Mouse (Mus musculus) embryonic fibroblast, embryonic 13.5 days (primary cell): ENCODE data around the gene Zfp398.

Source experiments
- CTCF ChIP-seq: IDR thresholded peaks from 2 replicates; pipeline ENCODE4 v1.5.1; 2011; ENCODE audit warnings: mild to moderate bottlenecking, control low read depth, low read length, moderate library complexity, borderline replicate concordance; ENCODE audit not compliant: insufficient read depth
- POLR2A ChIP-seq: IDR thresholded peaks from 2 replicates; pipeline ENCODE4 v1.6.1; 2011; ENCODE audit warnings: low read depth, mild to moderate bottlenecking, control low read depth, low read length, moderate library complexity

DNA sequence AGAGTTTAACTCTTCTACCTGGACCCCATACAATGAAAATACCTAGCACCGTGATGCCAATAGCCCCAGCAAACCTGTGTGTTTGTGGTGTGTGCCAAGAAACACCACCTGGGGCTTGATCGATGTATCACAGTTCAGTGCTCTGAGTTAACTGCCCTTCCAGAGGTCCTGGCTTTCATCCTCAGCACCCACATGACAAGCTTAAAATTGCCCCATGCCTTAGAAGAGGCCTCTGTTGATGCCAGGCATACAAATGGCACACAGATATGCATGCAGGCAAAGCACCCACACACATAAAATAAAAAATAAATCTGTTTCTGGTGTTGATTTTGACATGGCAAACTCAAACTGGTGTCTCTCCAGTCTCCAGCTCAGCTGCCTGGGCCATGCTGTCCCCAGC is 42.9 kb upstream of the Zfp398 start:
- no peak for TF ChIP-seq CTCF
- no peak for TF ChIP-seq POLR2A
